ENCODE assay signal across 33 mouse cellular contexts in genomic region chr6:41025873-41026650, GRCm38 (mm10). TPM values are rescaled to one million over a fixed set of nuclear protein-coding genes. Genes with fewer than 3 reads are reported as not detected.
DNase-seq lines count a peak whose midpoint lies in the region; ATAC-seq and TF ChIP-seq lines count a peak whose summit lies in the region.
"Had no signal": no experiment of that assay in that cellular context is flagged by ENCODE, and none has a peak within 500 bp of the region (broad histone marks: within the 10 kb centered on the region; RNA-seq: fewer than 3 reads in every experiment).

No protein-coding gene starts in this region.

- TF ChIP-seq POLR2A in kidney, adult 2 months (IDR thresholded peaks at IDR 0.05; ENCODE audit: low read depth, low read length) = no peak
- no peak for TF ChIP-seq POLR2A in cerebellum, adult 2 months (IDR thresholded peaks at IDR 0.05; ENCODE audit: borderline replicate concordance, insufficient read depth, low read length)

- H3K4me1 ChIP-seq in kidney, postnatal 0 days (replicated peaks; ENCODE audit: insufficient read depth, low read length) = 0 out of 2 replicates have a peak, but pooled peaks cover 10% of the 10 kb centered on the region
- 0 out of 2 replicates have a peak, but pooled peaks cover 3% of the 10 kb centered on the region for H3K4me1 ChIP-seq in kidney, adult 2 months (ENCODE audit: control insufficient read depth, insufficient read depth, low read length)
- H3K4me1 ChIP-seq in hindbrain, embryonic 13.5 days (replicated peaks) = no peaks in the 10 kb centered on the region
- H3K4me1 ChIP-seq in cerebellum, adult 2 months (ENCODE audit: control insufficient read depth, insufficient read depth, low read length) = no peaks in the 10 kb centered on the region
- H3K4me1 ChIP-seq: embryonic facial prominence, embryonic 13.5 days; limb, embryonic 12.5 days; midbrain, embryonic 12.5 days had no signal

- H3K79me2 ChIP-seq in C2C12 (ENCODE audit: control insufficient read depth, insufficient read depth) (no peaks in the 10 kb centered on the region), macrophage (ENCODE audit: inconsistent target) (no peaks in the 10 kb centered on the region)

- no peak overlapping the region for H3ac ChIP-seq in C2C12 (ENCODE audit: control insufficient read depth, insufficient read length, low read depth)

- H3K4me3 ChIP-seq in kidney, postnatal 0 days (replicated peaks; ENCODE audit: low read depth, low read length) = no peak overlapping the region
- H3K4me3 ChIP-seq in kidney, adult 2 months (ENCODE audit: insufficient read depth, low read depth, low read length) = no peak overlapping the region
- H3K4me3 ChIP-seq in C2C12 (ENCODE audit: insufficient read depth, poor library complexity, severe bottlenecking) (no peak overlapping the region), macrophage (ENCODE audit: inconsistent target) (no peak overlapping the region)
- no peak overlapping the region for H3K4me3 ChIP-seq in hindbrain, embryonic 13.5 days
- H3K4me3 ChIP-seq in cerebellum, adult 2 months (replicated peaks; ENCODE audit: insufficient read depth, low read depth, low read length) = no peak overlapping the region
- H3K4me3 ChIP-seq: embryonic facial prominence, embryonic 13.5 days; limb, embryonic 12.5 days; midbrain, embryonic 12.5 days had no signal

- no peaks in the 10 kb centered on the region for H3K36me3 ChIP-seq in kidney, postnatal 0 days (ENCODE audit: insufficient read depth, low read length)
- H3K36me3 ChIP-seq in kidney, adult 2 months (ENCODE audit: control insufficient read depth, insufficient read depth, low read length) = no peaks in the 10 kb centered on the region
- H3K36me3 ChIP-seq in C2C12 (ENCODE audit: control insufficient read depth, insufficient read depth) (no peaks in the 10 kb centered on the region), macrophage (ENCODE audit: inconsistent target) (no peaks in the 10 kb centered on the region)
- H3K36me3 ChIP-seq in hindbrain, embryonic 13.5 days = no peaks in the 10 kb centered on the region
- H3K36me3 ChIP-seq: embryonic facial prominence, embryonic 13.5 days; G1E; limb, embryonic 12.5 days; midbrain, embryonic 12.5 days had no signal

- whole genome bisulfite sequencing in kidney, postnatal 0 days = 48% methylated on average over 2 of the region's 2 CpGs
- WGBS in kidney, adult 2 months = 61% methylated on average over 2 of the region's 2 CpGs
- WGBS in macrophage (ENCODE audit: missing documents) = 68% methylated on average over 2 of the region's 2 CpGs
- WGBS in hindbrain, embryonic 13.5 days = 61% methylated on average over 2 of the region's 2 CpGs
- WGBS in cerebellum, adult 2 months = 47% methylated on average over 2 of the region's 2 CpGs

- no peaks in the 10 kb centered on the region for H3K27me3 ChIP-seq in kidney, postnatal 0 days (ENCODE audit: insufficient read depth, low read length)
- H3K27me3 ChIP-seq in kidney, adult 2 months (replicated peaks; ENCODE audit: control insufficient read depth, insufficient read depth, low read length) = no peaks in the 10 kb centered on the region
- no peaks in the 10 kb centered on the region for H3K27me3 ChIP-seq in C2C12 (ENCODE audit: control insufficient read depth, insufficient read depth, insufficient read length)
- no peaks in the 10 kb centered on the region for H3K27me3 ChIP-seq in hindbrain, embryonic 13.5 days
- no peaks in the 10 kb centered on the region for H3K27me3 ChIP-seq in cerebellum, adult 2 months (ENCODE audit: control insufficient read depth, insufficient read depth, low read length)
- H3K27me3 ChIP-seq: CH12.LX; embryonic facial prominence, embryonic 13.5 days; limb, embryonic 12.5 days; midbrain, embryonic 12.5 days had no signal

- H3K9me3 ChIP-seq in kidney, postnatal 0 days (replicated peaks; ENCODE audit: low read length) = no peaks in the 10 kb centered on the region
- H3K9me3 ChIP-seq in hindbrain, embryonic 13.5 days = no peaks in the 10 kb centered on the region
- H3K9me3 ChIP-seq: embryonic facial prominence, embryonic 13.5 days; G1E; limb, embryonic 12.5 days; midbrain, embryonic 12.5 days had no signal

- no peak overlapping the region for H3K4me2 ChIP-seq in kidney, postnatal 0 days (ENCODE audit: low read length)
- H3K4me2 ChIP-seq in hindbrain, embryonic 13.5 days = no peak overlapping the region
- H3K4me2 ChIP-seq: embryonic facial prominence, embryonic 13.5 days; limb, embryonic 12.5 days; liver, embryonic 11.5 days; midbrain, embryonic 12.5 days had no signal

- H3K27ac ChIP-seq in kidney, postnatal 0 days = no peak overlapping the region
- no peak overlapping the region for H3K27ac ChIP-seq in kidney, adult 2 months (ENCODE audit: insufficient read depth, low read depth, low read length)
- peak overlapping the region; percentile 66 for H3K27ac ChIP-seq in macrophage
- no peak overlapping the region for H3K27ac ChIP-seq in hindbrain, embryonic 13.5 days
- no peak overlapping the region for H3K27ac ChIP-seq in cerebellum, adult 2 months (ENCODE audit: insufficient read depth, low read length)
- H3K27ac ChIP-seq: embryonic facial prominence, embryonic 13.5 days; limb, embryonic 12.5 days; midbrain, embryonic 12.5 days had no signal

- no peak for TF ChIP-seq CTCF in kidney, postnatal 0 days (IDR thresholded peaks at IDR 0.05; ENCODE audit: low read depth)
- TF ChIP-seq CTCF in kidney, adult 2 months (conservative IDR thresholded peaks at IDR 0.05; ENCODE audit: insufficient read depth, insufficient read length, low read depth, low read length) = no peak
- TF ChIP-seq CTCF in C2C12 (IDR thresholded peaks at IDR 0.05; ENCODE audit: control insufficient read depth, insufficient read depth, insufficient read length) = no peak
- TF ChIP-seq CTCF in cerebellum, adult 2 months (IDR thresholded peaks at IDR 0.05; ENCODE audit: borderline replicate concordance, insufficient read depth, low read depth, low read length) = no peak

- H3K9ac ChIP-seq in kidney, postnatal 0 days (ENCODE audit: low read depth, low read length) = no peak overlapping the region
- no peak overlapping the region for H3K9ac ChIP-seq in hindbrain, embryonic 13.5 days
- H3K9ac ChIP-seq: embryonic facial prominence, embryonic 13.5 days; forebrain, postnatal 0 days; limb, embryonic 12.5 days; liver, postnatal 0 days; midbrain, embryonic 12.5 days had no signal

- H3K79me3 ChIP-seq in C2C12 (ENCODE audit: low read depth) = no peaks in the 10 kb centered on the region

- DNase-seq in kidney, postnatal 0 days (ENCODE audit: low spot score) = peak; percentile 71
- no peak for DNase-seq in kidney, adult 2 months
- no peak for DNase-seq in cerebellum, adult 2 months
- no peak for DNase-seq in urinary bladder, postnatal 25 days (ENCODE audit: low spot score)
- DNase-seq: adrenal gland, postnatal 10 days; cerebellum, adult 8-10 months; cerebellum, postnatal 36 days; embryo, embryonic 11 days; forebrain, postnatal 0 days; gastrocnemius, postnatal 25 days; liver, postnatal 0 days; retina, postnatal 1 day; right cerebral cortex, postnatal 25 days; spleen, adult 18-20 months had no signal

- peak; percentile 77 for ATAC-seq in kidney, postnatal 0 days (replicated peaks; ENCODE audit: low FRiP score, low read depth)
- ATAC-seq in activated CD4-positive, CD25-positive, alpha-beta regulatory T cell, adult 4 months = peak; percentile 28
- ATAC-seq in hindbrain, embryonic 13.5 days (ENCODE audit: low FRiP score) = no peak
- ATAC-seq: forebrain, postnatal 0 days; hindbrain, embryonic 16.5 days; intestine, postnatal 0 days; liver, postnatal 0 days; lung, postnatal 0 days had no signal

TF ChIP-seq in C2C12, 6 proteins besides CTCF, POLR2A, EP300 and RAD21:
- TF ChIP-seq MYOD1 (IDR thresholded peaks at IDR 0.05; ENCODE audit: control insufficient read depth, insufficient read length, low read depth) (peak; percentile 70), FOSL1 (IDR thresholded peaks at IDR 0.05; ENCODE audit: insufficient read depth, low read length, poor library complexity, severe bottlenecking) (no peak)

RNA-seq across cellular contexts. Expression of gene 2210010C04Rik, which starts 9.2 kb away (rescaled TPM):
- polyA plus RNA-seq in kidney, postnatal 0 days (2015; fragmentation: Nextera tagmentation; extraction: Ambion mirVana) = not detected in 2 replicates
- polyA plus RNA-seq in kidney, adult 2 months (2012; rRNA removed) = 0.05 TPM in 1 of 2 replicates, not detected in the other
- polyA plus RNA-seq in C2C12 (2012; fragmentation: generic; extraction: Trizol) = not detected
- under 1 TPM in 1 of 2 experiments, not detected in 1; 0.29 TPM for polyA plus RNA-seq in activated CD4-positive, CD25-positive, alpha-beta regulatory T cell, adult 4 months (2017; shearing (Covaris generic))
- total RNA-seq in macrophage (2018; cell fraction: chromatin; rRNA removed) = not detected
- not detected for total RNA-seq in macrophage (2018; cell fraction: cytosol; rRNA removed)
- total RNA-seq in macrophage (2018; cell fraction: nucleus; rRNA removed) = not detected
- polyA plus RNA-seq in macrophage (2018) = not detected in 3 replicates
- polyA plus RNA-seq in hindbrain, embryonic 13.5 days (2015; fragmentation: Nextera tagmentation; extraction: Ambion mirVana) = not detected in 2 replicates
- 0.05 TPM in 1 of 2 replicates, not detected in the other for polyA plus RNA-seq in cerebellum, adult 2 months (2012; rRNA removed)
- total RNA-seq: adrenal gland, postnatal 10 days; CH12.LX; forebrain, postnatal 0 days; G1E; gastrocnemius, postnatal 25 days; heart, adult 8-10 months; hematopoietic stem cell, adult 5-6 weeks; layer of hippocampus, postnatal 14 days; left cerebral cortex, postnatal 14 days; megakaryocyte progenitor cell, adult 5-6 weeks had no signal
- polyA plus RNA-seq: embryonic facial prominence, embryonic 13.5 days; forebrain, postnatal 0 days; G1E; heart, embryonic 16.5 days; hindbrain, embryonic 16.5 days; limb, embryonic 12.5 days; liver, embryonic 11.5 days; liver, postnatal 0 days; lung, postnatal 0 days; midbrain, embryonic 12.5 days had no signal

RNA-seq across cellular contexts. Expression of gene Gm2663, which starts 26.8 kb away (rescaled TPM):
- 0.13 TPM in 1 of 2 replicates, not detected in the other for polyA plus RNA-seq in kidney, postnatal 0 days (2015; fragmentation: Nextera tagmentation; extraction: Ambion mirVana)
- polyA plus RNA-seq in kidney, adult 2 months (2012; rRNA removed) = not detected in 2 replicates
- polyA plus RNA-seq in C2C12 (2012; fragmentation: generic; extraction: Trizol) (not detected), macrophage (2018) (not detected in 3 replicates)
- polyA plus RNA-seq in activated CD4-positive, CD25-positive, alpha-beta regulatory T cell, adult 4 months (2017; shearing (Covaris generic)) = not detected
- total RNA-seq in macrophage (2018; cell fraction: chromatin; rRNA removed) = not detected
- total RNA-seq in macrophage (2018; cell fraction: cytosol; rRNA removed) = not detected
- not detected for total RNA-seq in macrophage (2018; cell fraction: nucleus; rRNA removed)
- polyA plus RNA-seq in hindbrain, embryonic 13.5 days (2015; fragmentation: Nextera tagmentation; extraction: Ambion mirVana) = not detected in 2 replicates
- polyA plus RNA-seq in cerebellum, adult 2 months (2012; rRNA removed) = not detected in 2 replicates
- total RNA-seq: adrenal gland, postnatal 10 days; CH12.LX; forebrain, postnatal 0 days; G1E; gastrocnemius, postnatal 25 days; heart, adult 8-10 months; hematopoietic stem cell, adult 5-6 weeks; layer of hippocampus, postnatal 14 days; left cerebral cortex, postnatal 14 days; megakaryocyte progenitor cell, adult 5-6 weeks had no signal
- polyA plus RNA-seq: embryonic facial prominence, embryonic 13.5 days; forebrain, postnatal 0 days; G1E; heart, embryonic 16.5 days; hindbrain, embryonic 16.5 days; limb, embryonic 12.5 days; liver, embryonic 11.5 days; liver, postnatal 0 days; lung, postnatal 0 days; midbrain, embryonic 12.5 days had no signal
